Mouse (Mus musculus) spleen, adult 2 months (tissue): ENCODE data around the gene Numbl.

Experiments
- CTCF ChIP-seq: fragments of 200-500 bp; IDR thresholded peaks from 2 replicates; pipeline ENCODE4 v1.5.1; 2011; ENCODE audit warnings: mild to moderate bottlenecking, inconsistent platforms; ENCODE audit not compliant: insufficient read depth, insufficient read length, insufficient replicate concordance; ENCODE audit errors: extremely low read depth
- POLR2A ChIP-seq: fragments of 200-500 bp; IDR thresholded peaks from 2 replicates; pipeline ENCODE4 v1.6.1; 2011; ENCODE audit warnings: low read depth, low read length, inconsistent platforms

GRCm38 (mm10) chr7:27219937-27220336 is 38.3 kb upstream of the Numbl start:
- TF ChIP-seq POLR2A (no peak), CTCF (no peak)
